Mouse (Mus musculus): ENCODE measurements at regions not wholly inside any gene's neighbourhood (a gene's known extent, or its start where the extent isn't known, plus 50 kb on each side); places are given as distances from the start of the nearest gene placed in this dataset.

DNA sequence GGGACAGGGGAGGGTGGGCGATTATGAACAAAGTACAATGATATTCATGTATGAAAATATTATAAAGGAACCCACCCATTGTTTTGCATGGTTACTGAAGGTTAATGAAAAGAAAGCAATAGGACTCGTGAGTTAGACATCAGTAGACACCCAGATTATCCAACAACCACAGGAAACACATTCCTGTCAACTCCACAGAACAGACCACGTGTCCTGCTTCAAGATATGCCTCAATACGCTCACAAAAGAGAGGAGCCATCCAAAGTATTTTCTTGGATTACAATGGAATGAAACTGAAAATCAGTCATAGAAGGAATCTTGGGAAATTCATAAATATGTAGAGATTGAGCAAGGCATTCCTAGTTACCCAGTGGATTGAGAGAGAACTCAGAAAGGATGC is 68.5 kb upstream of the Atp1a1 start:
- no peak for TF ChIP-seq EP300 (optimal IDR thresholded peaks at IDR 0.05)
- no peak for TF ChIP-seq CTCF (IDR thresholded peaks at IDR 0.05; ENCODE audit: low read depth)

Data from stomach, postnatal 0 days (tissue).